Mouse (Mus musculus) lung, postnatal 36 days (tissue): Measurements from ENCODE around the gene Slirp.
A peak's percentile ranks its signal among the peaks of the same experiment; 100 is the strongest.
"Not testable (repeated sequence)": the region's sequence is repeated elsewhere in the genome, so short reads cannot be mapped to it uniquely, and the experiment has no call there.

Experiments used
- DNase-seq: peaks from one replicate; pipeline ENCODE4 v3.0.0; 2022; ENCODE audit warnings: mixed read lengths

The Slirp gene

GRCm38 (mm10) chr12:87442177-87443114, 1.2 kb upstream of the Slirp start:
- no peak for DNase-seq

DNA sequence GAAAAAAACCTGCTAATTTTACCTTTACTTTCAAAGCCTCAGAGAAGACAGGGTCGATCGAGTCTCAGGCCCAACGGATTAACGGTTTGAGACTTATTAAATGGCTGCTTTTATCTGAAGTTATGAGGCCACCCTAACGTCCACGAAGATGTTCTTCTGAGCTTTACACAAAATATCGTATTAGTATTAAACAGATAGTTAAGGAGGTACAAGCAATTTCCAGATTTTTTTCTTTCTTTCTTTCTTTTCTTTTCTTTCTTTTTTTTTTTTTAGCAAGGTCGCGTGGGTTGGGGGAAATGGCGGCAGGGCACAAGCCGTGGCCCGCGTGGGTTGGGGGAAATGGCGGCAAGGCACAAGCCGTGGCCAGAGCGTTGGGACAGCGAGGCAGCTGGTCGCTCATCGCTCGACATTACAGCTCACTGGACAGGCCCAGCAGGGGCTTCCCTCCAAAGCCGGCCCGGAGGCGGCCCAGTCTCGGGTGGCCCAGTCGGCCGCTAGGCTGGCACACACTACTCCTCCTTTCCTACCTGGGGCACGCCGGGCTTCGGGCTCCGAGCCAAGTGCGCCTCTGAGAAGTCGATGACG, 489 bp upstream of the Slirp start:
- no peak for DNase-seq

DNA sequence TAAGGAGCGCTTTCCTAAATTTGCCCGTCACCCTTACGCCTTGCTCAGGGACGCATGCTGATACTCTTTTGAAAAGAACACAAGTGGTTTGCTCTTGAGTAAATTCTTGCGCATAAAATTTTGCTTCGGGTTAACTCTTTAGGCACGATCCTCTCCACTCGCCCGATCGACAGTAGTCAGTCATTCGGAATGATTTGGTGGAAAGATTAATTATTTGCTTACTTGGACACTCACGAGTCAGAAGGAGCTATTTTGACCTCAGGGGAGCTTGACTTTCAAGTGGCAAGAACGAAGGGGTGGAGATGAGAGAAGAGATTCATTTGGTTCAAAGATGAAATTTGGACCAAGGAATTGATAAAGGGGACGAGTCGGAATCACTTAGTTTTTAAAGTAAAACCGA, 515 bp downstream of the Slirp start:
- DNase-seq, result no peak

DNA sequence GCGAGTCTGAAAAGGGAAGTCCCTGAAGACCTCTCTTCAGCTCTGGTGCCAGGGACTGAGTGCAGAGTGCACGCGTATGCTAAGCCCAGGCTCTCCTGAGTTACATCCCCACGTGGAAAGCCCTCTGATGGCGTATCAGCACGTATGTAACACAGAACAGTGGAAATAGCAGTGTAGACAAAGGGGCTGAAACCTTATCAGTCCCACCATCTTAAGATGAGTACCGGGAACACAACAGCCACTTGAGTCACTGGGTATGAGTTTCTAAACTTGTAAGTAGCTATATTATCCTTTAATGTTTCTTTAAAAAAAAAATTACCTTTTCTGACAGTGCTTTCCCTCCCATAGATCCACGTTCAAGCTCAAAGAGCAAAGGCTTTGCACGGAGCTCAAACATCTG, 5.8 kb downstream of the Slirp start:
- no peak for DNase-seq

- DNase-seq, result no peak
These were observed 21.1 kb downstream of the Slirp start for GRCm38 (mm10) chr12:87464678-87465297.

DNA sequence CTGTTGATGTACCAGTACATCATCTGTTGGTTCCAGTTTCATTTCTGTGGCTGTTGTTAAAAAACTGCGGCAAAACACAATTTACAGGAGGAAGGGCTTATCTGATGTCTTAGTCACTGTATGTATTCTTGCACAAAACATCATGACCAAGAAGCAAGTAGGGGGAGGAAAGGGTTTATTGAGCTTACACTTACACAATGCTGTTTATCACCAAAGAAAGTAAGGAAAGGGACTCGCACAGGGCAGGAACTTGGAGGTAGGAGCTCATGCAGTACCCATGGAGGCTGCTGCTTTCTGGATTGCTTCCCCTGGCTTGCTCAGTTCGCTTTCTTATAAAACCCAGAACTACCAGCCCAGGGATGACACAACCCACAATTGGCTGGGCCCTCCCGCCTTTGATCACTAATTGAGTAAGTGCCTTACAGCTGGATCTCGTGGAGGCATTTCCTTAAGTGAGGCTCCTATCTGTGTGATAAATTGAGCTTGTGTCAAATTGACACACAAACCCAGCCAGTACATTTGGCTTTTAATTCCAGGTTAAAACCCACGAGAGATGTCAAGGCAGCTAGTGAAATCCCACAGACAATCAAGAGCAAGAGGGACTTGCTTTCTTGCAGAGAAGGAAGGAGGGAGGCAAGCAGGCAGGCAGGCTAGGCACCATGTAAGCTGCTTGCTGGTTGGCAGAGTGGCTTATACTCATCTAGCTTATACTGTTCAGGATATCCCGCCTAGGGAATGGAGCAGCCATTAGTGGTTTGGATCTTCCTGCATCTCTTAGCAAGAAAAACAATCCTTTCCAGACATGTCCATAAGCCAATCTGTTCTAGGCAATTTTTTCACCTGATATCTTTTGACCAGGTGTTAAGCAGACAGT, 26.8 kb downstream of the Slirp start:
- peak; percentile 40 for DNase-seq

- peak; percentile 53 for DNase-seq
These were observed 27.8 kb downstream of the Slirp start for GRCm38 (mm10) chr12:87471421-87471963.

GRCm38 (mm10) chr12:87471964-87472786, 28.5 kb downstream of the Slirp start, which contains the start of gene Snw1:
TSS of gene Snw1 (minus strand) at chr12:87472274.
- DNase-seq, result peak; percentile 97

- DNase-seq, result no peak
These were observed 31.1 kb downstream of the Slirp start for GRCm38 (mm10) chr12:87474756-87475155.

DNA sequence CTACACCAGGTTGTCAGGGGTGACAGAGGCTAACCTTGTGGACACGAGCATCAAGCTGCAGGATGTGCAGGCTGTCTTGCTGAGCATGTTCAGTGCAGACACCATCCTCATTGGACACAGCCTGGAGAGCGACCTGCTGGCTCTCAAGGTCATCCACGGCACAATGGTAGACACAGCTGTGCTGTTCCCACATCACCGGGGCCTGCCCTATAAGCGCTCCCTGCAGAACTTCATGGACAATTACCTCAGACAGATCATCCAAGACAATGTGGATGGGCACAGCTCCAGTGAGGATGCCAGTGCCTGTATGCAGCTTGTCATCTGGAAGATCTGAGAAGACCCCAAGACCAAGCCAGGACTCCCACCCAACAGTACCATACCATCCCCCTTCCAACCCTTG, 38.8 kb downstream of the Slirp start:
- not testable (repeated sequence) for DNase-seq

DNA sequence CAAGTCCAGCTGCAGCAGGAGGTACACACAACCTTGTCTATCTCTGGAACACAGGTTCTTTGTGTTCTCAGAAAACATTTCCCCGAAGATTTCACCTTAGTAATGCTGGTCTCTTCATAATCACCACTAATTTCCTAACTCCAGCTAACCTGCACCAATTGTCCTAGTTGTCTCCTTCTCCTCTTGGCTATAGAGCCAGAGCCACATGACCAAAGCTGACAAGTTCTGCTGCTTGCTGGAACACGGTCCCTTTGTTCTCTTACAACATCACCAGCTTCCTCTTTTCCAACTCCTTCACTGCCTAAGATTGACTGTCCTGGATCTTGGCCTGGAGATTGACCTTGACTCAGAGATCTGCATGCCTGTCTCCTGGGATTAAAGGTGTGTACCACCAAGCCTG, 45.0 kb downstream of the Slirp start:
- DNase-seq, result not testable (repeated sequence)

- DNase-seq, result not testable (repeated sequence)
These were observed 50.7 kb downstream of the Slirp start, which contains the start of gene Gm5788 for GRCm38 (mm10) chr12:87494421-87494820. TSS of gene Gm5788 (plus strand) at chr12:87494721.
